Mouse (Mus musculus) embryonic fibroblast, embryonic 13.5 days (primary cell): ENCODE data around the gene Pex10.

ENCODE experiments used
- CTCF ChIP-seq: IDR thresholded peaks from 2 replicates; pipeline ENCODE4 v1.5.1; 2011; ENCODE audit warnings: mild to moderate bottlenecking, control low read depth, low read length, moderate library complexity, borderline replicate concordance; ENCODE audit not compliant: insufficient read depth
- POLR2A ChIP-seq: IDR thresholded peaks from 2 replicates; pipeline ENCODE4 v1.6.1; 2011; ENCODE audit warnings: low read depth, mild to moderate bottlenecking, control low read depth, low read length, moderate library complexity

GRCm38 (mm10) chr4:155117396-155117978 is 50.7 kb downstream of the Pex10 start:
- TF ChIP-seq CTCF (no peak), POLR2A (no peak)
